ENCODE assay signal across 7 mouse cellular contexts in genomic region chr19:36129213-36129612, GRCm38 (mm10). TPM values are rescaled to one million over a fixed set of nuclear protein-coding genes. Genes with fewer than 3 reads are reported as not detected.
DNase-seq lines count a peak whose midpoint lies in the region; ATAC-seq and TF ChIP-seq lines count a peak whose summit lies in the region.

No protein-coding gene starts in this region.

- TF ChIP-seq CTCF in E14TG2a.4 (conservative IDR thresholded peaks at IDR 0.05; ENCODE audit: low read length) (no peak), Patski (IDR thresholded peaks at IDR 0.05) (no peak)
- no peak for TF ChIP-seq CTCF in lung, adult 2 months (IDR thresholded peaks at IDR 0.05; ENCODE audit: insufficient read depth, low read length)

- H3K27me3 ChIP-seq in E14TG2a.4 (ENCODE audit: insufficient read depth, low read length), result 0 out of 2 replicates have a peak, but pooled peaks cover 3% of the 10 kb centered on the region
- no peaks in the 10 kb centered on the region for H3K27me3 ChIP-seq in Patski
- no peaks in the 10 kb centered on the region for H3K27me3 ChIP-seq in intestine, embryonic 15.5 days (replicated peaks)
- H3K27me3 ChIP-seq in midbrain, embryonic 16.5 days (ENCODE audit: control insufficient read depth, insufficient read depth, low read depth, low read length), result no peaks in the 10 kb centered on the region
- no peaks in the 10 kb centered on the region for H3K27me3 ChIP-seq in forebrain, embryonic 13.5 days

- H3K27ac ChIP-seq in intestine, embryonic 15.5 days, result 0 out of 2 replicates have a peak overlapping the region, but pooled peaks have one; percentile 30
- no peak overlapping the region for H3K27ac ChIP-seq in midbrain, embryonic 16.5 days (ENCODE audit: low read length)
- H3K27ac ChIP-seq in forebrain, embryonic 13.5 days, result no peak overlapping the region

- ATAC-seq in Patski, result peak; percentile 93
- no peak for ATAC-seq in intestine, embryonic 15.5 days
- ATAC-seq in midbrain, embryonic 16.5 days, result no peak
- ATAC-seq in forebrain, embryonic 13.5 days, result no peak

- peak overlapping the region; percentile 46 for H3K4me2 ChIP-seq in intestine, embryonic 15.5 days (replicated peaks)
- H3K4me2 ChIP-seq in midbrain, embryonic 16.5 days (ENCODE audit: low read length), result no peak overlapping the region
- H3K4me2 ChIP-seq in forebrain, embryonic 13.5 days, result no peak overlapping the region

- H3K4me3 ChIP-seq in E14TG2a.4 (replicated peaks; ENCODE audit: low read length), result peak overlapping the region; percentile 43
- no peak overlapping the region for H3K4me3 ChIP-seq in intestine, embryonic 15.5 days (replicated peaks)
- H3K4me3 ChIP-seq in lung, adult 2 months (replicated peaks; ENCODE audit: extremely low read depth, low read depth, low read length), result no peak overlapping the region
- no peak overlapping the region for H3K4me3 ChIP-seq in midbrain, embryonic 16.5 days (ENCODE audit: low read depth, low read length)
- H3K4me3 ChIP-seq in forebrain, embryonic 13.5 days, result no peak overlapping the region

- H3K36me3 ChIP-seq in E14TG2a.4 (ENCODE audit: insufficient read depth, low read length), result no peaks in the 10 kb centered on the region
- H3K36me3 ChIP-seq in intestine, embryonic 15.5 days, result no peaks in the 10 kb centered on the region
- H3K36me3 ChIP-seq in midbrain, embryonic 16.5 days (ENCODE audit: control insufficient read depth, insufficient read depth, low read length), result no peaks in the 10 kb centered on the region
- no peaks in the 10 kb centered on the region for H3K36me3 ChIP-seq in forebrain, embryonic 13.5 days (ENCODE audit: poor library complexity, severe bottlenecking)

- POLR2A ChIA-PET in Patski (lab: Charles Lee), result interaction anchor here (5.1 kb wide), 1 partner anchor 12 kb away, joined by 62 read pairs; the partner anchor contains the start of gene Ankrd1

- WGBS in intestine, embryonic 15.5 days, result 23% methylated on average over 9 of the region's 9 CpGs
- WGBS in lung, adult 2 months, result 14% methylated on average over 9 of the region's 9 CpGs
- 68% methylated on average over 9 of the region's 9 CpGs for WGBS in midbrain, embryonic 16.5 days
- 73% methylated on average over 9 of the region's 9 CpGs for WGBS in forebrain, embryonic 13.5 days

- in situ Hi-C loops in Patski (cut with MboI; ENCODE audit: low pct_unique_long_range_greater_than_20kb), result no loop called here

- DNase-seq in Patski (ENCODE audit: low read depth, low spot score), result peak; percentile 89
- DNase-seq in lung, adult 2 months, result peak; percentile 15
- no peak for DNase-seq in thymus, postnatal 0 days (ENCODE audit: low spot score)

- H3K4me1 ChIP-seq in E14TG2a.4 (replicated peaks; ENCODE audit: low read depth, low read length), result peaks cover 11% of the 10 kb centered on the region
- peaks cover 9% of the 10 kb centered on the region; the same call in 1 of the 2 replicates for H3K4me1 ChIP-seq in intestine, embryonic 15.5 days (replicated peaks)
- H3K4me1 ChIP-seq in lung, adult 2 months (ENCODE audit: control insufficient read depth, insufficient read depth, low read length), result no peaks in the 10 kb centered on the region
- no peaks in the 10 kb centered on the region for H3K4me1 ChIP-seq in midbrain, embryonic 16.5 days (ENCODE audit: control insufficient read depth, insufficient read depth, low read length)
- H3K4me1 ChIP-seq in forebrain, embryonic 13.5 days, result no peaks in the 10 kb centered on the region

- CTCF ChIA-PET in Patski (lab: Charles Lee), result interaction anchor here (0.7 to 3.8 kb wide), 5 partner anchors 11 to 54 kb away, joined by 3 to 28 read pairs (median 4); partner anchors contain the start of gene Ankrd1

- peaks cover 2% of the 10 kb centered on the region; the same call in 1 of the 2 replicates for H3K9me3 ChIP-seq in E14TG2a.4 (ENCODE audit: low read length)
- H3K9me3 ChIP-seq in intestine, embryonic 15.5 days, result no peaks in the 10 kb centered on the region
- H3K9me3 ChIP-seq in midbrain, embryonic 16.5 days (replicated peaks; ENCODE audit: control insufficient read depth, low read length, poor library complexity, severe bottlenecking), result no peaks in the 10 kb centered on the region
- H3K9me3 ChIP-seq in forebrain, embryonic 13.5 days (replicated peaks), result no peaks in the 10 kb centered on the region

- no peak overlapping the region for H3K9ac ChIP-seq in intestine, embryonic 15.5 days
- H3K9ac ChIP-seq in midbrain, embryonic 16.5 days (ENCODE audit: low read depth, low read length), result no peak overlapping the region
- H3K9ac ChIP-seq in forebrain, embryonic 13.5 days, result no peak overlapping the region

- no peak for TF ChIP-seq POLR2A in lung, adult 2 months (IDR thresholded peaks at IDR 0.05; ENCODE audit: borderline replicate concordance, extremely low read depth, low read depth, low read length)

RNA-seq across cellular contexts. Expression of gene Ankrd1, which starts 9.3 kb away (rescaled TPM):
- 665 TPM for polyA plus RNA-seq in Patski (2021)
- polyA plus RNA-seq in intestine, embryonic 15.5 days (2015; fragmentation: Nextera tagmentation; extraction: Ambion mirVana), result 0.11 and 0.18 TPM in 2 replicates
- 8.3 and 16.0 TPM in 2 replicates for polyA plus RNA-seq in lung, adult 2 months (2012; rRNA removed)
- 0.10 and 0.22 TPM in 2 replicates for polyA plus RNA-seq in thymus, postnatal 0 days (2015; fragmentation: Nextera tagmentation; extraction: Ambion mirVana)
- polyA plus RNA-seq in midbrain, embryonic 16.5 days (2015; fragmentation: Nextera tagmentation; extraction: Ambion mirVana), result not detected in 2 replicates
- polyA plus RNA-seq in forebrain, embryonic 13.5 days (2015; fragmentation: Nextera tagmentation; extraction: Ambion mirVana), result 0.15 TPM in 1 of 2 replicates, not detected in the other

RNA-seq across cellular contexts. Expression of gene Rpp30, which starts 45.7 kb away (rescaled TPM):
- 25.4 TPM for polyA plus RNA-seq in Patski (2021)
- polyA plus RNA-seq in intestine, embryonic 15.5 days (2015; fragmentation: Nextera tagmentation; extraction: Ambion mirVana), result 61.7 and 71.4 TPM in 2 replicates
- polyA plus RNA-seq in lung, adult 2 months (2012; rRNA removed), result 1.9 and 4.4 TPM in 2 replicates
- polyA plus RNA-seq in thymus, postnatal 0 days (2015; fragmentation: Nextera tagmentation; extraction: Ambion mirVana), result 92.1 and 92.3 TPM in 2 replicates
- 66.6 and 73.3 TPM in 2 replicates for polyA plus RNA-seq in midbrain, embryonic 16.5 days (2015; fragmentation: Nextera tagmentation; extraction: Ambion mirVana)
- polyA plus RNA-seq in forebrain, embryonic 13.5 days (2015; fragmentation: Nextera tagmentation; extraction: Ambion mirVana), result 119 and 123 TPM in 2 replicates

Comparison
In these comparisons a context has a peak if more than half of its experiments do, and no peak if none do; other contexts are left out.
1. RNA of gene Ankrd1, which starts 9.3 kb away (polyA plus RNA-seq): 665 TPM in Patski (single experiment); 8.3 to 16.0 TPM in lung, adult 2 months, 0.10 to 0.22 TPM in thymus, postnatal 0 days, 0.11 to 0.18 TPM in intestine, embryonic 15.5 days, not detected in midbrain, embryonic 16.5 days and 0.15 TPM in forebrain, embryonic 13.5 days; every median in the first group is over 10 times any median in the second.